Mouse (Mus musculus) CH12.LX (cell line): ENCODE results near the gene Adam10.

Experiments
- CTCF ChIP-seq, 2 experiments: IDR thresholded peaks in 1 of 2; conservative IDR thresholded peaks in 1 of 2; 2 replicates each; pipeline ENCODE4 v1.5.1; 2011 to 2012; ENCODE audit warnings: low read depth in 2 of 2, low read length in 2 of 2, improper control_type of control experiment in 1 of 2, inconsistent platforms in 1 of 2, mild to moderate bottlenecking in 1 of 2, moderate library complexity in 1 of 2
- GABPA ChIP-seq: IDR thresholded peaks from 2 replicates; pipeline ENCODE4 v1.6.1; 2012; ENCODE audit warnings: low read depth, low read length, improper control_type of control experiment, inconsistent platforms; ENCODE audit not compliant: insufficient replicate concordance
- MAX ChIP-seq: IDR thresholded peaks from 2 replicates; pipeline ENCODE4 v1.6.1; 2011; ENCODE audit warnings: low read length, improper control_type of control experiment
- MAZ ChIP-seq: IDR thresholded peaks from 2 replicates; pipeline ENCODE4 v1.6.1; 2012; ENCODE audit warnings: low read depth, mild to moderate bottlenecking, inconsistent platforms, low read length, improper control_type of control experiment, moderate library complexity
- POLR2A ChIP-seq: IDR thresholded peaks from 2 replicates; pipeline ENCODE4 v1.6.1; 2011; ENCODE audit warnings: low read depth, mild to moderate bottlenecking, improper control_type of control experiment, low read length
- POLR2AphosphoS2 ChIP-seq: IDR thresholded peaks from 2 replicates; pipeline ENCODE4 v1.6.1; 2011; ENCODE audit warnings: low read depth, low read length, improper control_type of control experiment
- RAD21 ChIP-seq: IDR thresholded peaks from 2 replicates; pipeline ENCODE4 v1.6.1; 2011; ENCODE audit warnings: low read depth, mild to moderate bottlenecking, low read length, improper control_type of control experiment, moderate library complexity
- USF2 ChIP-seq: conservative IDR thresholded peaks from 2 replicates; pipeline ENCODE4 v1.6.1; 2011; ENCODE audit warnings: low read depth, low read length, improper control_type of control experiment

- TF ChIP-seq MAZ (peak; percentile 74; the same call in 1 of the 2 replicates), CTCF (conservative IDR thresholded peaks at IDR 0.05 in 1 of 2, IDR thresholded peaks at IDR 0.05 in 1 of 2; ENCODE audit: low read depth in 2 of 2, low read length in 2 of 2) (no peak), USF2 (peak; percentile 83), POLR2A (peak; percentile 88), GABPA (no peak), MAX (peak; percentile 90), POLR2AphosphoS2 (0 out of 2 replicates have a peak, but pooled peaks have one; percentile 46), RAD21 (no peak)
These were observed at the start of gene Adam10 for GRCm38 (mm10) chr9:70678682-70679131.
